Mouse (Mus musculus): ENCODE results near the gene Tm6sf1. TPM values are rescaled to one million over a fixed set of nuclear protein-coding genes. Genes with fewer than 3 reads are reported as not detected.

Tm6sf1 gene
- polyA plus RNA-seq, 1 experiment from 2014 or later, result 9.6 TPM

- Histone ChIP-seq H3K9me3 (no peaks in the 10 kb centered on the region), H3K4me3 (replicated peaks) (no peak overlapping the region), H3K4me2 (no peak overlapping the region), H3K27ac (0 out of 2 replicates have a peak overlapping the region, but pooled peaks have one; percentile 19), H3K4me1 (peaks cover 4% of the 10 kb centered on the region; the same call in 1 of the 2 replicates), H3K9ac (no peak overlapping the region), H3K36me3 (replicated peaks) (no peaks in the 10 kb centered on the region), H3K27me3 (no peaks in the 10 kb centered on the region)
- ATAC-seq (ENCODE audit: low FRiP score), result peak; percentile 81; the same call in 1 of the 2 replicates
- 27% methylated on average over 6 of the region's 6 CpGs for WGBS
Measured at GRCm38 (mm10) chr7:81868158-81868557, 9.4 kb downstream of the Tm6sf1 start.

GRCm38 (mm10) chr7:81872493-81873013, 13.8 kb downstream of the Tm6sf1 start:
- Histone ChIP-seq H3K36me3 (replicated peaks) (no peaks in the 10 kb centered on the region), H3K9me3 (no peaks in the 10 kb centered on the region), H3K27me3 (no peaks in the 10 kb centered on the region), H3K4me2 (no peak overlapping the region), H3K9ac (no peak overlapping the region), H3K27ac (no peak overlapping the region), H3K4me1 (peaks cover 4% of the 10 kb centered on the region; the same call in 1 of the 2 replicates), H3K4me3 (replicated peaks) (no peak overlapping the region)
- no peak for ATAC-seq (ENCODE audit: low FRiP score)
- WGBS, result 87% methylated on average over 13 of the region's 13 CpGs

GRCm38 (mm10) chr7:81873807-81874206, 15.0 kb downstream of the Tm6sf1 start:
- no peaks in the 10 kb centered on the region for H3K9me3 ChIP-seq
- H3K9ac ChIP-seq, result no peak overlapping the region
- no peaks in the 10 kb centered on the region for H3K36me3 ChIP-seq (replicated peaks)
- WGBS, result 94% methylated on average over 1 of the region's 1 CpGs
- no peak for ATAC-seq (ENCODE audit: low FRiP score)
- no peaks in the 10 kb centered on the region for H3K4me1 ChIP-seq
- no peak overlapping the region for H3K27ac ChIP-seq
- no peaks in the 10 kb centered on the region for H3K27me3 ChIP-seq
- no peak overlapping the region for H3K4me2 ChIP-seq
- no peak overlapping the region for H3K4me3 ChIP-seq (replicated peaks)

GRCm38 (mm10) chr7:81874636-81875035, 15.8 kb downstream of the Tm6sf1 start:
- 85% methylated on average over 6 of the region's 6 CpGs for WGBS

GRCm38 (mm10) chr7:81875372-81875771, 16.6 kb downstream of the Tm6sf1 start:
- no peaks in the 10 kb centered on the region for H3K27me3 ChIP-seq
- H3K4me1 ChIP-seq, result no peaks in the 10 kb centered on the region
- no peaks in the 10 kb centered on the region for H3K36me3 ChIP-seq (replicated peaks)
- ATAC-seq (ENCODE audit: low FRiP score), result no peak
- H3K27ac ChIP-seq, result no peak overlapping the region
- no peak overlapping the region for H3K9ac ChIP-seq
- H3K4me2 ChIP-seq, result no peak overlapping the region
- no peak overlapping the region for H3K4me3 ChIP-seq (replicated peaks)
- no peaks in the 10 kb centered on the region for H3K9me3 ChIP-seq
- 88% methylated on average over 9 of the region's 9 CpGs for WGBS

More at GRCm38 (mm10) chr7:81874636-81875035, 15.8 kb downstream of the Tm6sf1 start:
- H3K27ac ChIP-seq, result no peak overlapping the region
- H3K4me1 ChIP-seq, result no peaks in the 10 kb centered on the region
- no peak overlapping the region for H3K4me3 ChIP-seq (replicated peaks)
- H3K9ac ChIP-seq, result no peak overlapping the region
- no peaks in the 10 kb centered on the region for H3K36me3 ChIP-seq (replicated peaks)
- no peak for ATAC-seq (ENCODE audit: low FRiP score)
- no peak overlapping the region for H3K4me2 ChIP-seq
- no peaks in the 10 kb centered on the region for H3K27me3 ChIP-seq
- H3K9me3 ChIP-seq, result no peaks in the 10 kb centered on the region

- Histone ChIP-seq H3K4me3 (replicated peaks) (no peak overlapping the region), H3K4me1 (no peaks in the 10 kb centered on the region), H3K9me3 (no peaks in the 10 kb centered on the region), H3K27me3 (no peaks in the 10 kb centered on the region), H3K4me2 (no peak overlapping the region), H3K27ac (no peak overlapping the region), H3K36me3 (replicated peaks) (no peaks in the 10 kb centered on the region), H3K9ac (no peak overlapping the region)
- ATAC-seq (ENCODE audit: low FRiP score), result no peak
- WGBS, result 88% methylated on average over 5 of the region's 5 CpGs
Measured at GRCm38 (mm10) chr7:81880286-81880685, 21.5 kb downstream of the Tm6sf1 start.

- WGBS, result 92% methylated on average over 4 of the region's 4 CpGs
- Histone ChIP-seq H3K4me2 (no peak overlapping the region), H3K9me3 (no peaks in the 10 kb centered on the region), H3K4me3 (replicated peaks) (no peak overlapping the region), H3K4me1 (no peaks in the 10 kb centered on the region), H3K36me3 (replicated peaks) (peaks cover 2% of the 10 kb centered on the region; the same call in 1 of the 2 replicates), H3K9ac (no peak overlapping the region), H3K27ac (no peak overlapping the region), H3K27me3 (no peaks in the 10 kb centered on the region)
- ATAC-seq (ENCODE audit: low FRiP score), result no peak
Measured at GRCm38 (mm10) chr7:81880797-81881196, 22.0 kb downstream of the Tm6sf1 start.

- Histone ChIP-seq H3K4me2 (no peak overlapping the region), H3K9me3 (no peaks in the 10 kb centered on the region), H3K4me3 (replicated peaks) (no peak overlapping the region), H3K36me3 (replicated peaks) (peaks cover 7% of the 10 kb centered on the region), H3K27me3 (no peaks in the 10 kb centered on the region), H3K27ac (no peak overlapping the region), H3K9ac (no peak overlapping the region), H3K4me1 (no peaks in the 10 kb centered on the region)
- 86% methylated on average over 3 of the region's 3 CpGs for WGBS
- no peak for ATAC-seq (ENCODE audit: low FRiP score)
Measured at GRCm38 (mm10) chr7:81881600-81881999, 22.8 kb downstream of the Tm6sf1 start.

GRCm38 (mm10) chr7:81885128-81885527, 26.3 kb downstream of the Tm6sf1 start:
- H3K4me1 ChIP-seq, result no peaks in the 10 kb centered on the region
- WGBS, result 57% methylated on average over 4 of the region's 4 CpGs
- H3K4me2 ChIP-seq, result no peak overlapping the region
- H3K9ac ChIP-seq, result no peak overlapping the region
- H3K4me3 ChIP-seq (replicated peaks), result no peak overlapping the region
- no peaks in the 10 kb centered on the region for H3K9me3 ChIP-seq
- H3K27ac ChIP-seq, result no peak overlapping the region
- no peak for ATAC-seq (ENCODE audit: low FRiP score)
- no peaks in the 10 kb centered on the region for H3K27me3 ChIP-seq
- H3K36me3 ChIP-seq (replicated peaks), result peaks cover 7% of the 10 kb centered on the region

GRCm38 (mm10) chr7:81899361-81899760, 40.6 kb downstream of the Tm6sf1 start:
- ATAC-seq (ENCODE audit: low FRiP score), result no peak
- Histone ChIP-seq H3K27me3 (no peaks in the 10 kb centered on the region), H3K4me1 (no peaks in the 10 kb centered on the region), H3K36me3 (replicated peaks) (peaks cover 16% of the 10 kb centered on the region), H3K9me3 (no peaks in the 10 kb centered on the region), H3K4me2 (no peak overlapping the region), H3K4me3 (replicated peaks) (no peak overlapping the region), H3K27ac (no peak overlapping the region), H3K9ac (no peak overlapping the region)
- 84% methylated on average over 11 of the region's 11 CpGs for WGBS

GRCm38 (mm10) chr7:81904094-81904493, 45.3 kb downstream of the Tm6sf1 start:
- H3K36me3 ChIP-seq (replicated peaks), result peaks cover 7% of the 10 kb centered on the region
- WGBS, result 77% methylated on average over 4 of the region's 4 CpGs
- no peaks in the 10 kb centered on the region for H3K9me3 ChIP-seq
- H3K27me3 ChIP-seq, result no peaks in the 10 kb centered on the region
- H3K9ac ChIP-seq, result no peak overlapping the region
- no peak overlapping the region for H3K4me2 ChIP-seq
- ATAC-seq (ENCODE audit: low FRiP score), result no peak
- H3K27ac ChIP-seq, result no peak overlapping the region
- no peak overlapping the region for H3K4me3 ChIP-seq (replicated peaks)
- no peaks in the 10 kb centered on the region for H3K4me1 ChIP-seq

- Histone ChIP-seq H3K4me1 (no peaks in the 10 kb centered on the region), H3K27ac (no peak overlapping the region), H3K36me3 (replicated peaks) (peaks cover 3% of the 10 kb centered on the region; the same call in 1 of the 2 replicates), H3K4me2 (no peak overlapping the region), H3K9me3 (no peaks in the 10 kb centered on the region), H3K9ac (no peak overlapping the region), H3K4me3 (replicated peaks) (no peak overlapping the region), H3K27me3 (no peaks in the 10 kb centered on the region)
- no peak for ATAC-seq (ENCODE audit: low FRiP score)
- WGBS, result 97% methylated on average over 2 of the region's 2 CpGs
Measured at GRCm38 (mm10) chr7:81904926-81905325, 46.1 kb downstream of the Tm6sf1 start.

GRCm38 (mm10) chr7:81918316-81918715, 59.5 kb downstream of the Tm6sf1 start:
- ATAC-seq (ENCODE audit: low FRiP score), result no peak
- Histone ChIP-seq H3K27ac (no peak overlapping the region), H3K36me3 (replicated peaks) (no peaks in the 10 kb centered on the region), H3K27me3 (no peaks in the 10 kb centered on the region), H3K4me3 (replicated peaks) (no peak overlapping the region), H3K4me2 (no peak overlapping the region), H3K9me3 (no peaks in the 10 kb centered on the region), H3K4me1 (no peaks in the 10 kb centered on the region), H3K9ac (no peak overlapping the region)
- WGBS, result 68% methylated on average over 5 of the region's 5 CpGs

Measured in forebrain, embryonic 12.5 days (tissue).